Mouse (Mus musculus): Measurements from ENCODE around the gene Mapk12.

GRCm38 (mm10) chr15:89083906-89084305 lies 56.6 kb downstream of the Mapk12 start:
- TF ChIP-seq CTCF (IDR thresholded peaks at IDR 0.05; ENCODE audit: control insufficient read depth, insufficient read depth, insufficient read length) (no peak), USF1 (IDR thresholded peaks at IDR 0.05; ENCODE audit: low read depth) (no peak), MYOG (IDR thresholded peaks at IDR 0.05; ENCODE audit: control insufficient read depth, extremely low read depth, insufficient read length) (no peak), CEBPB (IDR thresholded peaks at IDR 0.05; ENCODE audit: low read depth) (no peak), MYOD1 (IDR thresholded peaks at IDR 0.05; ENCODE audit: control insufficient read depth, insufficient read length, low read depth) (no peak), MAX (IDR thresholded peaks at IDR 0.05) (no peak)
